Mouse (Mus musculus) lung, adult 2 months (tissue): Measurements from ENCODE around the gene Car3.

Source experiments
- CTCF ChIP-seq: fragments of 200-500 bp; IDR thresholded peaks from 2 replicates; pipeline ENCODE4 v1.5.1; 2011; ENCODE audit warnings: mild to moderate bottlenecking, low read length, control low read depth; ENCODE audit not compliant: insufficient read depth
- POLR2A ChIP-seq: fragments of 200-500 bp; IDR thresholded peaks from 2 replicates; pipeline ENCODE4 v1.6.1; 2011; ENCODE audit warnings: low read depth, mild to moderate bottlenecking, control low read depth, low read length, borderline replicate concordance; ENCODE audit errors: extremely low read depth

GRCm38 (mm10) chr3:14884826-14885225 is 21.5 kb downstream of the Car3 start:
- TF ChIP-seq POLR2A = no peak
- TF ChIP-seq CTCF = no peak
